Mouse (Mus musculus) small intestine, adult 2 months (tissue): ENCODE results near the gene Cog7.

Experiments
- CTCF ChIP-seq: fragments of 200-500 bp; IDR thresholded peaks from 2 replicates; pipeline ENCODE4 v1.5.1; 2012; ENCODE audit warnings: low read depth, mild to moderate bottlenecking, control low read depth, inconsistent platforms, low read length, moderate library complexity, mixed read lengths; ENCODE audit not compliant: insufficient replicate concordance, insufficient read length; ENCODE audit errors: extremely low read depth
- POLR2A ChIP-seq: fragments of 200-500 bp; IDR thresholded peaks from 2 replicates; pipeline ENCODE4 v1.6.1; 2012; ENCODE audit warnings: low read depth, mild to moderate bottlenecking, control low read depth, inconsistent platforms, low read length, moderate library complexity

GRCm38 (mm10) chr7:122012949-122013348 lies 31.4 kb upstream of the Cog7 start:
- TF ChIP-seq CTCF: no peak
- TF ChIP-seq POLR2A: no peak
